Mouse (Mus musculus) kidney, postnatal 25 days (tissue): ENCODE data around the gene Slc9a5.

Experiments used
- DNase-seq, 2 experiments: peaks; one replicate each; pipeline ENCODE4 v3.0.0; 2021; ENCODE audit warnings: mixed read lengths in 2 of 2

Slc9a5 gene

DNA sequence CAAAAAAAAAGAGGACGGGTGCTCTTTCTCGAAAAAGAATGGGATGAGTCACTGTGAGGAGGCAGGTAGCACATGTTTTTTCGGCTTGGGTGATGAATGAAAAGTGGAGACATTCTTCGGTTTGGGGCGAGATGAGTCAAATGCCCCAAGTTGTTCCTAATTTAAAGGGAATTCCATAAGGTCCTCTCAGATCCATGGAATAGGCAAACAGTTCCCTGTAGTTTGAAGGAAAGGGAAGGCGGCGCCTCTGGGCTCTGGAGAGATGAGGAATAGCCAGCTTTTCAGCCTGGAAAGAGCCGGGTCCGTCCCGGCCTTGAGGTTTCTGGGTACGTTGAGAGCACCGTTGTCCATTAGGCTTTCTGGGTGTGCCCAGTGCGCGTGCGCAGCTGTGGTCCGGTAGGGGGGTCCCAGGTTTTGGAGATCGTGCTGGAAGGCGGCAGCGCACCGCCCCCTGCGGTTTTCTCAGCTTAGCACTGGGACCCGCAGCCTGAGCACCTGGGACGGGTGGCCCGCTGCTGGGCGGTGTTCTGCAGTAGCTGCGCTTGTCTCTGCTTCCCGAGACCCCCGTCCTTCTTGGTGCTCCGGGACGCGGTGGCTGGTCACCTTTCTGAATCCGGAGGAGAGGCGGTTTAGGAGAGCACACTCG is at the start of gene Slc9a5:
Slc9a5 (plus strand) TSS at position 394 of the 646 bp plus-strand sequence.
- peak; percentile 47 to 58 for DNase-seq

DNA sequence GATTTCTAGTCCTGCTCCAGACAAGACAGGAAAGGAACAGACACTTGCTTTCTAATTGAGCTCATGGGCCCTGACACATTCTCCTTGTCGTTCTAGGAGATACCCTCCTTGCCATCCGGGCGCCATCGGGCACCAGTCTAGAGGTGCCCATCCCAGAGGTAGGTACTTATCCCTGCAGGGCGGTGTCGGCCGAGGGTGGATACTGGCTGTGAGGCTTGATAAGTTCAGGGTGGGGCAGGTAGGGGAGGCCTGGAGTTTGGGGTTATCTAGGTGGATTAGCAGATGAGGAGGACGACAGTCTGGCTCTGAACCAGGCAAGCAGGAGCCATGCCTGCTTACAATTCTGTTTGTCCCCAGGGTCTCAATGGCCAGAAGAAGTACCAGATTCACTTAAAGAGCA is 48.7 kb upstream of the Slc9a5 start:
- peak in 1 of 2 experiments; percentile 46 for DNase-seq

DNA sequence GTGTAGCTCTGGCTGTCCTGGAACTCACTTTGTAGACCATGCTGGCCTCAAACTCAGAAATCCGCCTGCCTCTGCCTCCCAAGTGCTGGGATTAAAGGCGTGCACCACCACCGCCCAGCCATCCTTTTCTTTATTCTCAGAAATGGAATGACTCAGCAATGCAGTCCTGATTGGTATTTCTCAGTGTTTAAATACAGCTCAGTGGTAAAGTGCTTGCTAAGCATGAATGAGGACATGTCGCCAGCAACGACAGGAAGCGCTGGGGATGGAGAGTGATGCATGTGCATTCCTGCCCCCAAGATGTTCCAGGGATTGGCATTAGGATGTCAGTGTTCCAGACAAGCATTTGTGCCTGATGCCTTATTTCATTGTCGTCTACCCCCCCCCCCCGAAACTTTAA is 45.2 kb upstream of the Slc9a5 start:
- no peak for DNase-seq

DNA sequence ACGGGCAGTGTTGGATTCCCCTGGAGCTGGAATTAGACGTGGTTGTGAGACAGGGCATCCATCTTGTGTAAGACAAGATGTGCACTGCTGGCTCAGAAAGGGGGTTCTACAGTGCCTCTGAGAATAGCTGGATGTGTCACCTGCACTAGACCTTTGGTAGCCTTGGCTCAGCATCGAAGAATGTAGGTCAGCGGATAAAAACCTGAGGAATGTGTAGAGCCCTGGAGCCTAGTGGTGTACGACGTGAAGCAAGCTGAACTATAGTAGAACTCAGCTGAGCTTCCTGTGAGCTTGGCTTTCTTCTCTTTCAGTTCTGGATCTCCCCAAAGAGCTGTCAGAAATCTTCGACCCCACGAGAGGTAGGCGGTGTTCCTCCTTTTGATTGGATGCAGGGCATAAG is 44.8 kb upstream of the Slc9a5 start:
- DNase-seq, result no peak

DNA sequence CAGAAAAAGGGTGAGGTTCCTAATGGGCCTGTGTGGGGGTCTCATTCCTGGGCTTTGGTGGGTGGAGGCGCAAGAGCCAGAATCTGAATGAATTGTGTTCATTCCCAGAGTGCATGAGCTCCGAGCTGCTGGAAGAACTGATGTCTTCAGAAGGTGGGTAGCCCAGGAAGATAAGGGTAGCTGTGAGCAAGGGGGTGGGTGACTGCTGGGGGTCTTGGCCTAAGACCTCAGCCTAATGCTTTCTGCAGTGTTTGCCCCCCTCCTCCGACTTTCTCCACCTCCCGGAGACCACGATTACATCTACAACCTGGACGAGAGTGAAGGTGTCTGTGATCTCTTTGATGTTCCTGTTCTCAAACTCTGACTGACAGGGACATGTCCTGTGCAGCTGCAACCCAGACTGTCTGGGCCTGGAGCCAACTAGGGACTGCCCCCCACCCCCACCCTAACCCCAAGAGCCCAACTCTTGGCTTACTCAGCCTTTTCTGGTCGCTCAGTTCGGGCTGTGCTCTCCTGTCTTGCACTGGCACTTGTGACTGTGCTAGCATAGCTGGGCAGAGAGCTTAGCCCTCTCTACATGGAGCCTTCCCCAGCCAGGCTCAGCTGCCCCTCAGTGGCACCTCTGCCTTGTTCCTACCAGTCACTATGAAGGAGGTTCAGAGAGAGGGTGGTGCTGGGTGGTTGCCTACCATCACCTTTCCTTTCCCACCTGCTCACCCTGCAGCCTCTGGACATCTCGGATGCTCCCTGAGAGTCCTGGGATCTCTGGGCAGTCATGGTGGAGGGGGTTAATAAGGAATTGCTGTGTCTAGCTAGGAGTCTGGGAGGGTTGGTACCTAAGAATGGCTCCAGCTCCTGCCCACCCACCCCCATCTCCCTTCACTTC is 44.1 kb upstream of the Slc9a5 start:
- peak in 1 of 2 experiments; percentile 36 for DNase-seq

DNA sequence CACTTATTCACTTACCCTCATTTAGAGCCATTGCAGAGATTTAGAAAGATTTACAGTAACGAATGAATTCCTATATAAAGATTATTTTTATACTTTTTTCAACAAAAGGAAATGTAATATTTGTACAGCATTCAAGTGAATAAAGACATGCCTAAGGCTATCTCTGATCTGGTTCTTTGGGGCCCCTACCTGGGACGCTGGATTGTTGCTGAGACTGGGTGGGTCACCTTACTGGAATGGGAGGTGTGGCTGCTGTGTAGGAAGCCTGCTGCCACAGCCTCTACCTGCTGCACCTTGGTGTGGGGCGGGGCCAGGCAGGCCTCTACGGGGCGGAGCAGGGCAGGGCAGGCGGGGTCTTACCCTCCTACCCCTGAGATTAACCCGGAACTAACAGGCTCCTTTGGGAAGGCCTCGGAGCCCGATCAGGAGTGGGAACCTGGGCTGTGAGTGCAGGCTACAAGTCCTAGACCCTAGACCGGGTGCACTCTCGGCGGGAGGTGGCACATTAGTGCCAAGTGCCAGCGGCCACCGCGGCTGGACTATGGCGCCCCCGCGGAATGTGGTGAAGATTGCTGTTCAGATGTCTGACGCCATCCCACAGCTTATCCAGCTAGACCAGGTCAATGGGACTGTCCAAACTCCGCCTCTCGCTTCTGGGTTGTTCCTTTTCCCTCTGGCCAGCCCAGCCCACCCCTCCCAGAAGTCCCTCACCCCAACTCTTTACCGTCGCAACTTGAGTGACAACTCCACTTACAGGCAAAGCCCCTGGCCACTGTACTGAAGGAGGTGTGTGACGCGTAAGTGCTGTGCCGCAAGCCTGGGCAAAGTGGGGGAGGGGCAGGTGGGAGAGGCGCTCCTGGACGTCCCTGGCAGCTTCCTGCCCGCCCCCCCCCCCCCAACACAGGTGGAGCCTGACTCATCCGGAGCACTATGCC is 43.2 kb upstream of the Slc9a5 start, which contains the start of gene Elmo3:
Elmo3 (plus strand) TSS at position 391 of the 935 bp plus-strand sequence.
- DNase-seq, result peak; percentile 87 to 95

DNA sequence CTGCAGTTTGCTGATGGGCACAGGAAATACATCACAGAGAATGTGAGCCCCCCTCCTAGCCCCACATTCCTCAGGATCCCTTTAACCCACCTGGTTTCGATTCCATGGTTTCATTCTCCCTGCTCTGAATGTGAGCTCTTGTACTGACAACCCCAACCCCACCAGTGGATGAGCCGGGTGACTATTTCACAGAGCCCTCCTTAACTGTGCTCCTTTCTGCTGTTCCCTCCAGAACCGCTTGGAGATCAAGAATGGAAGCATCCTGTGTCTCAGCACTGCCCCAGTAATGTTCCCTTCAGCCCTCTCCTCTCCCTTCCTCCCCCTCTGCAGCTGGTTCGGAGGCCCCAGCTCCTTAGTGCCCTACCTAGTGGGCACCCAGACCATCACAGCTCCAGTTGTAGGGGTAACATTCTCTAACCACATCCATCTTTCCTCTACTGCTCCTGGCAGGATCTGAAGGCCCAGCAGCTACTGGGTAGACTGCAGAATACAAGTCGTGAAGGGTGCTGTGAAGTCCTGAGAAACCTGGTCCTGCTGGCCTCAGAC is 42.4 kb upstream of the Slc9a5 start:
- no peak for DNase-seq

DNA sequence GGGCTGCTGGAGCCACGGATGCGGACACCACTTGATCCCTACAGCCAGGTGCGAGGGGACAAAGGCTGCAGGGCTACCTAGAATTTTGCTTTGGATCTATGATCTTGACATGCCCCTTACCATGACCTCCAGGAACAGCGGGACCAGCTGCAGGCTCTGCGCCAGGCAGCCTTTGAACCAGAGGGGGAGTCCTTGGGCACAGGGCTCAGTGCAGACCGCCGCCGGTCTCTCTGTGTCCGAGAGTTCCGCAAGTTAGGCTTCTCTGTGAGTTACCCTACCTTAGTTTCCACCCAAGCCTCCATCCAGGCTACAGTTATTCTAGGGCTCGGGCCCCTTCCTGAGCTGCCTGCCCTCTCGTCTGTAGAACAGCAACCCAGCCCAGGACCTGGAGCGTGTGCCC is 41.0 kb upstream of the Slc9a5 start:
- peak in 1 of 2 experiments; percentile 51 for DNase-seq

DNA sequence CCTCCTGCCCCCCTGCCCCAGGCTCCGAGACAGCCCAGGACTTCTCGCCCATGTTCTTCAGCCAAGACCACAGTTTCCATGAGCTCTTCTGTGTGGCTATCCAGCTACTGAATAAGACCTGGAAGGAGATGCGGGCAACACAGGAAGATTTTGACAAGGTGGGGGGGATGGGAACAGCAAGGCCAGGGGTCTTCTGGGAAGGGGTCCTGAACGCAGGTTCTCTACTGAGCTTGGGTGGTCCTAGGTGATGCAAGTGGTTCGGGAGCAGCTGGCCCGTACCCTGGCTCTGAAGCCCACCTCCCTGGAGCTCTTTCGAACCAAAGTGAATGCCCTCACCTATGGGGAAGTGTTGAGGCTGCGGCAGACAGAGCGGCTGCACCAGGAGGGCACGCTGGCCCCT is 40.2 kb upstream of the Slc9a5 start:
- no peak for DNase-seq

DNA sequence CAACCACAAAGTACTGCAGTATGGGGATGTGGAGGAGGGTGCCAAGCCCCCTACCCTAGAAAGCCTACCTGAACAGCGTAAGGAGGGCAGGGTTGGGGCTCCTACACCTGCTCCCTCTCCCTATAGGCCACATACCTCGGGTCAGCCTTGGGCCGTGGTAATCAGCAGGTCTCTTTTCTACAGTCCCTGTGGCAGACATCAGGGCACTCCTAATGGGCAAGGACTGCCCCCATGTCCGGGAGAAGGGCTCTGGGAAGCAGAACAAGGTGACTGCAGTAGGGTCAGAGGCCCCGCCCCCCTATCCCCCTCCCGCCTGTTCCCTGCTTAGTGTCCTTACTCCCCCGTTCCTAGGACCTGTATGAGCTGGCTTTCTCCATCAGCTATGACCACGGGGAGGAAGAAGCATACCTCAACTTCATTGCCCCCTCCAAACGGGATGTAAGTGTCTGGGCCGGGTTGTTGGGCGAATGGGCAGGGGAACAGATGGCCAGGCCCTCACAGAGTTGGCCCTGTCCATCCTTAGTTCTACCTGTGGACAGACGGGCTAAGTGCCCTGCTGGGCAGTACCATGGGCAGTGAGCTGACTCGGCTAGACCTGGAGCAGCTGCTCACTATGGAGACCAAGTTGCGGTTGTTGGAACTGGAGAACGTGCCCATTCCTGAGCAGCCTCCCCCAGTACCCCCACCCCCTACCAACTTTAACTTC is 39.3 kb upstream of the Slc9a5 start:
- no peak for DNase-seq

DNA sequence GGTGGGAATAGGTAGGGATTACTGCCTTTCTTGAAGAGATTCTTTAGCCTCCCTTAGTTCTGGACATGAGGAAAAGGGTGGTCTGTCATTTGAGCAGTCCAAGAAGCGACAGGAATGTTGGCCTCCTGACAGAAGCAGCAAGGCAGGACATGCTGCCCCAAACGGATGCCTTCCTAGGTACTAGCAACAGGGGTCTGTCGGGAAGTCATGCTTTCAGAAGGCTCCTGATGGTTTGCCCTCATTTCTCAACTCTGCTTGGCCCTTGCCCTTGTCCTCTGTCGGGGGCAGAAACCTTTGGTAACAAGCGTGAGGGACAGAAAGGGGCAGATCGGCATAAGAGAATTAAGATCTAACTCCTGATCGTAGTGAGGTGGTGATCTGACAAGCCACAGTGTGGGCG is 38.5 kb upstream of the Slc9a5 start:
- no peak for DNase-seq

DNA sequence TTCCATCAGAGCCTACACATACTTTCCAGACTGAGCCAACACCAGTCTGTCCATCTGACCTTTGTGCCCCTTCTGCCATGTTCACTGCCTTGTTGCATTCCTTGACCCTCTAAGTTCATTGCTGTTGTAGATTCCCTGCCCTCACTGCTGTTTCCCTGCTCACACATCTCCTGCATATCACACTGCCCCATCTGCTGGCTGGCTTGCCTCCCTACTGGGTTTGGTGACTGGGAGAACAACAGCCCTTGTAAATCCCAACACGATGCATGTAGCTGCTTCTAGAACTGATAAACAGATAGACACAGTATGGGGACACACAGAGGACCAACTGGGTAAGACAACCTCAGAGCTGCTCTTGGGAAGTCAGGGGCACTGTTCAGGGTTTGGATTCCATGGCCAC is 36.9 kb upstream of the Slc9a5 start:
- DNase-seq, result no peak

DNA sequence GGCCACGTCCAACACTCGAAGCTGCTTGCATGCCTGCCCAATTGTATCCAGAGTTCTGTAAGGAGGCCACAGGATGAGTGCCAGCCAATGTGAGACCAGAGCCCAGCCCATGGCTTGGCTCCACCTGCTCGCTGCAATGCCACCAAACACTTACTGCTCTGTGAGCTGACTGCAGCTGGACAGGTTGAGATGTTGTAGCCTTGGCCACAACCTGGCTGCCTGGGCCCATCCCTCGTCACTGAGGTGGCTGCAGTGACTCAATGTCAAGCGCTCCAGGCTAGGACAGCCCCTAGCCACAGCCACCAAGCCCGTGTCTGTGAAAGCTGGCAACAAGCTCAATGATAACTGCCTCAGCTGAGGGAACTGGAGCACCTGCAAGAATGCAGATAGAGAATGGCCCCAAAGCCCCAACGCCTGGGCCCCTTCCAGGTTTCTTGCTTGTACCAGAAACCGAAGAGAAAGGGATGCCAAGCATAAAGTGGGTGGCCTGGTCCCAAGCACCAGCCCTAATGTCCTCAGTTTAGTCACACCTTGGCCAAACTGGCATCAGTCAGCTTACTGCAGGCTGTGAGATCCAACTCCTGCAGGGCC is 35.7 kb upstream of the Slc9a5 start:
- no peak for DNase-seq

DNA sequence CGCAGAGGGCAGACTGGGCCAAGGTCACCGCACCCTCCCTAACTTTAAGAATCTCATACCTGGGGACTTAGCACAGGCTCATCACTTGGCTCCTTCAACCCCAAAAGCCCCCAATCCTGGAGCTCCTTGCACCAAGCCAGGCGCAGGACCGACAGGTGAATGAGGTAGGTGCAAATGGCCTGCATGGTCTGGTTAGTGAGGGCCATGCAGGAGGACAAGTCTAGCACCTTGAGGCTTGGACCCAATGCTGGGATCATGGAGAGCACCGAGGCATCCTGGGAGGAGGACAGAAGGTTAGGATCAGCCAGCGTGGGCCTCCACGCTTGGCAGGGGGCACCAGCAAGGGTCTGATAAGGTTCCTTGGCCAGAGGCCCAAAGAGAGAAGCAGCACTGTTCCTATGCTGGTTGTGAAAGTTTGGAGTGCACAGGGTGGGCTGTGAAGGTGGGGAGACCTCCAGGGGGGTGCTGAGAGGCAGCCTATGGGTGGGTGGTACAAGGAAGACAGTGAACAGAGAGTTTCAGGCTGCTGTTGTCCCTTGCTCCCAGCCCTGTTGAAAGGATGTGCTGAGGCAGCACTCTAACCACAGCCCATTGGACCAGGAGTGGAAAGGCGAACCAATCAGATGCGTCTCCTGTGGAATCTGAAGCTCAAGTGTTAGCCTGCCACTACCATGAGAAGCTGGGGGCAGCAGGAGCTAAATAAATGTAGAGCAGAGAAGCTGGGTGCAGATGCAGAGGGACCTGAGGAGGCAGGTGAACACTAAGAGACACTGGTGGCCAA is 34.8 kb upstream of the Slc9a5 start:
- DNase-seq, result no peak

DNA sequence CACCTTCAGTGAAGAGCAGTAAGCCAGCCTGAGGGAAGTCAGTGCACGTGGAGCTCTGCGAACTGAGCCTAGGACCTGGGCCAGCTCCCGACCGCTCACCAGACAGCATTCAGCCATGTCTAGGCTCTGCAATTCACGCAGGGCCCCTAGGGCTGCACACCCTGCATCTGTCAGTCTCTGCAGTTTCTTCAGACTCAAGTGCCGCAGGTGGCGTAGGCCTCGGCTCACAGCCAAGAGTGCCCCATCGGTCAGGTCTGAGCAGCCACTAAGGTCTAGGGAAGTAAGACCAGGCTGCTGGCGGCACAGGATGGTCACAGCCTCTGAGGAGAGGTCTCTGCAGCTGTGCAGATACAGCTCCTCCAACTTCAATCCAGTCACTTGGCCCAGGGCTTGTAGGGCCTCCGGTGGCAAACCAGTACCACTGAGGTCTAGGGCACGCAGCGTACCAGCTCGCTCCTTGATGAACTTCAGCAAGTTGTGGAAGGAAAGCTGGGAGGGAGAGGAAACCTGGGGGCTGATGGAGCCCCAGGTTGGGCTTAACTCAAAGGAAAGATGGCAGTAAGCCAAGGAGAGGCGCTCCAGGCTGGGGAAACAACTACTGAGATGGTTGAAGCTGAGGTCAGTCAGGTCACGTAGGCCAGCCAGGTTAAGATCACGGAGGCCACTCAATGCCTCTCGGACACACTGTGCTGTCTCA is 33.4 kb upstream of the Slc9a5 start:
- DNase-seq, result no peak

DNA sequence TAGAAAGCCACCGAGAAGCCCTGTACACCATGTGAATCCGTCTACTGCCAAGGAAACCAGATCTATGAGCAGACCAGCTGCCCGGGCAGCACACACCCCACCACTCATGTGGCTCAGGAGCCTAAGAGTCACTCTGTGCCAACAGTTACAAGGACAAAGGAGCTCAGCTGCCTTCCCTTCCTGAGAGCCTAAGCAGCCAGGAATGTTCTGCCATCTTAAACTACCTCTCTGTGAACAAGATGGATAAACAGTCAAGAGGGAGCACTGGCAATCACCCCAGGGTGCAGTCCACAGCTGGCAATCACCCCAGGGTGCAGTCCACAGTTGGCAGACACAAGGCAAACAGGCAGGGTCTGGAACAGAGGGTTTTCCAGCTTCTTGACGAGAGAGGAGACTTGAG is 30.7 kb upstream of the Slc9a5 start:
- DNase-seq, result no peak

DNA sequence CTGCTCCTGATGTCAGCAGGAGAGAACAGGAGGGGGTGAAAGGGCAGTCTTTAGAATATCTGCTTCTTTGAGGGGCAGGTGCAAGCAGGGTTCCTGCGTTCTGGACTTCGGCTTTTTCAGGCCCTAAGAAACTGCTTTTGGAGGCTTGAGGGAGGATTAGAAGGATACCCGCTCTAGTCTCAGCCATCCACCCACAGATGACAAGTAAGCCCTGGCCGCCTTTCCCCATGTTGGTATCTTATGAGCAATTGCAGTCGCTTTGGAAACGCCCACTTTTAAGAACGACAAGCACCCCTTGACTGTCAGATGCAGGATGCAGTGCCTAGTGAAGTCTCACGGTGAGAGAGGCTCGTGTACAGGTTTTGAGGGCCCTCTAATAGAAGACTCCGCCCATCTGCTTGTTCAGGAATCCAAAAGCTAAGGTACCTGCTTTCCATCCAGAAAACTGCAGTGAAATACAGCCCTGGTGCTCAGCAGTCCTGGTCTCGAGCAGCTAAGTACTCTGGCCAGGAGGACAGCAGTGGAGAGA is 29.9 kb upstream of the Slc9a5 start:
- DNase-seq, result no peak

DNA sequence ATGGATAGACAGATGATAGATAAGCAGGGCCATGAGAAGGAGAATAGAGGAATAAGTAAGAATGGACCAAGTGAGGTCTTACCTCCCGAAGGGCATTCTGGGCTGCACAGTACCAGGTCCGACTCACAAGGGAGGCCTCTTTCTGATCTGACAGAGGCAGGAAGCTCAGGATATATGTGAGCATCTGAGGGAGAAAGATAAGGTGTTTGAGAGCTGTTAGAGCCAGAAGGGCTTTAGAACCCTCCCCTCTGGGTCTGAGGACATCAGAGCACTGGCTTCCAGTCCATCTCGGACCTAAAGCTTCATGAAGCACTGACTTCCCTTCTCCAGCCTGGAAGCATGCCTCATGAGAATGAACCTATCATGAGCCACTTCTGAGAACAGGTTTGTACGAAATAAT is 25.5 kb upstream of the Slc9a5 start:
- no peak for DNase-seq

DNA sequence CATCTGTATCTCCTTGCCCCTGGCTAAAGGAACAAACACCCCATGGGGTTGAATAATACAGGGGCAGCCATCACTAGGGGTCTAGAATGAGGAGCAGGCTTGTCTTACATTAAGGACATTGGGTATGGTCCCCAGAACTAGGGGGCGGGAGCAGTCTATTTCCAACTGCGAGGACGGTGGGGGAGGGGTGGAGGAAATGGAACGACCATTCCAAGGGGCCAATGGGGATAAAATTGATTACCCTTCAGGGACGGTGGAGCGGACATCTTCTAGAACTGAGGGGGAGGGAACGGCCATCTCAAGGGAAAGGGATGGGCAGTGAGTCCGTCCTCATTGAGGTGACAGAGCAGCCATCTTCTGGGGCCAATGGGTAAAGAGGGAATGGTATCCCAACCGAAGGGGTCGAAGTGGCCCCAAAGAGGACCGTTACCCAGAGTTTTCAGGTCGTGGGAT is 23.0 kb upstream of the Slc9a5 start:
- no peak for DNase-seq

DNA sequence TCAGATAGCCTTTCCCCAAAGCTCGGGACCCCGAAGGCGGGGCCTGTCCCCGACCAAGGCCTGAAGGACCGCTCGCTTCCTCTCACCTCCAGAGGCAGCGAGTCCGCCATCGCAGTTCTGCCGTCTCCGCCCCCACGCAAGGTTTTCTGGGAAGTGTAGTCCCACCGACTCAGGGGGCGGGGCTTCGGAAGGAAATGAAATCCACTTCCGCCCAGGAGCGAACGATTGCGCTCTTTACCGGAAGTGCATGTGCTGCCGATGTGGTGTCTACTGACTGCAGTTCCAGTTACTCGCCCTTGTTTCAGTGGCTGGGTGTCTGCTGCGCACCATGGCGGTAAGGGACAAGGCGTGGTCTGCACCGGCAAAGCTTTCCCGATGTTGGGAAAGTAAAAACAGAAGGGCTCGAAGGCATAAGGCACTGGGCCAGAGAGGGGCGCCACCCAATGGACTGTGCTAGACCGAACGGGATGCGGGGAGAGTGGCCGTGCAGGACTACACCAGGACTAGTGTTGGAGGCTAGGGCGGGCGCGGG is 22.4 kb upstream of the Slc9a5 start, which contains the start of the genes Lrrc29 and Tmem208:
Lrrc29 (minus strand) TSS at position 138 of the 532 bp plus-strand sequence.
Tmem208 (plus strand) TSS at position 214 of the 532 bp plus-strand sequence.
- peak; percentile 98 to 99 for DNase-seq
